Comparison of ENCODE assay signal across 9 mouse cellular contexts in the genomic region with DNA sequence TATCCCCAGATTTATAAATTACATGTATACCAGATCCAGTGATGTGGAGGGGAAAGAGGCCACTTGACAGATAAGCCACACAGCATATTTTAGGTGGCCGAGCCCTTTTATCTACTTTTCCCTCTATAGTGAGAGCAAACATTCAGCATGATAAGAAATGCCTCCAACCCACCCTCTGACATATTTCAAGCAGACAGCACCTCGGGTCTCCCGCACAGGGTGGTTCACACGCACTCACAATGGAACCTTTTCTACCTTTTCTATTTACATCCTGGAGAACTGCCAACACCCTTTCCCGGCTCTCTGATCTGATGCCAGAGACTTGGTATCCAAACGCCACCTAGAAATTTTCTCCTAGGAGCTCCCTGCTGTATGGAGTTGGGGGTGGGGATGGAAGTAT. TPM values are rescaled to one million over a fixed set of nuclear protein-coding genes. Genes with fewer than 3 reads are reported as not detected.
DNase-seq lines count a peak whose midpoint lies in the region; ATAC-seq and TF ChIP-seq lines count a peak whose summit lies in the region.
"Had no signal": no experiment of that assay in that cellular context is flagged by ENCODE, and none has a peak within 500 bp of the region (broad histone marks: within the 10 kb centered on the region; RNA-seq: fewer than 3 reads in every experiment).

No protein-coding gene starts in this region.

- no peak for TF ChIP-seq CTCF in lung, embryonic 14.5 days (IDR thresholded peaks at IDR 0.05; ENCODE audit: low read depth)
- TF ChIP-seq CTCF in stomach, postnatal 0 days (IDR thresholded peaks at IDR 0.05; ENCODE audit: low read depth): no peak

- no peak overlapping the region for H3K9ac ChIP-seq in lung, embryonic 14.5 days
- H3K9ac ChIP-seq in liver, embryonic 12.5 days: no peak overlapping the region
- no peak overlapping the region for H3K9ac ChIP-seq in stomach, postnatal 0 days (ENCODE audit: low read length)
- no peak overlapping the region for H3K9ac ChIP-seq in hindbrain, embryonic 11.5 days (ENCODE audit: low read depth, low read length)
- H3K9ac ChIP-seq: neural tube, embryonic 13.5 days had no signal

- no peak for TF ChIP-seq EP300 in stomach, postnatal 0 days (optimal IDR thresholded peaks at IDR 0.05)

- H3K4me2 ChIP-seq in lung, embryonic 14.5 days: peak overlapping the region; percentile 46
- H3K4me2 ChIP-seq in liver, embryonic 12.5 days: peak overlapping the region; percentile 33
- H3K4me2 ChIP-seq in stomach, postnatal 0 days (replicated peaks; ENCODE audit: low read depth): 0 out of 2 replicates have a peak overlapping the region, but pooled peaks have one; percentile 20
- no peak overlapping the region for H3K4me2 ChIP-seq in hindbrain, embryonic 11.5 days (replicated peaks; ENCODE audit: low read depth, low read length)
- H3K4me2 ChIP-seq: neural tube, embryonic 13.5 days had no signal

- no peak for DNase-seq in heart, embryonic 10.5 days (ENCODE audit: low spot score)
- no peak for DNase-seq in heart, postnatal 14 days
- DNase-seq in lung, embryonic 14.5 days: peak; percentile 88
- DNase-seq in lung, postnatal 14 days: no peak
- peak; percentile 74 for DNase-seq in stomach, postnatal 0 days (ENCODE audit: low spot score)
- no peak for DNase-seq in hindbrain, embryonic 11.5 days (ENCODE audit: low spot score)
- DNase-seq: thymus, postnatal 36 days had no signal

- intact Hi-C loops in heart, postnatal 14 days (cut with DNase I): no loop called here

- ATAC-seq in lung, embryonic 14.5 days (ENCODE audit: insufficient read depth): peak; percentile 79
- peak; percentile 24; the same call in 1 of the 2 replicates for ATAC-seq in liver, embryonic 12.5 days
- ATAC-seq in stomach, postnatal 0 days (ENCODE audit: low FRiP score, low TSS enrichment): peak; percentile 62; the same call in 1 of the 2 replicates
- no peak for ATAC-seq in hindbrain, embryonic 11.5 days (ENCODE audit: low FRiP score)

- H3K9me3 ChIP-seq in heart, embryonic 10.5 days: no peaks in the 10 kb centered on the region
- H3K9me3 ChIP-seq in lung, embryonic 14.5 days (ENCODE audit: low read depth, low read length): no peaks in the 10 kb centered on the region
- no peaks in the 10 kb centered on the region for H3K9me3 ChIP-seq in liver, embryonic 12.5 days (replicated peaks)
- no peaks in the 10 kb centered on the region for H3K9me3 ChIP-seq in stomach, postnatal 0 days (ENCODE audit: control insufficient read depth, low read length)
- no peaks in the 10 kb centered on the region for H3K9me3 ChIP-seq in hindbrain, embryonic 11.5 days (ENCODE audit: control insufficient read depth, low read length)
- H3K9me3 ChIP-seq: neural tube, embryonic 13.5 days had no signal

- no peaks in the 10 kb centered on the region for H3K27me3 ChIP-seq in heart, embryonic 10.5 days (ENCODE audit: insufficient read depth, poor library complexity, severe bottlenecking)
- no peaks in the 10 kb centered on the region for H3K27me3 ChIP-seq in lung, embryonic 14.5 days (ENCODE audit: insufficient read depth, low read length)
- H3K27me3 ChIP-seq in liver, embryonic 12.5 days (replicated peaks): no peaks in the 10 kb centered on the region
- H3K27me3 ChIP-seq in stomach, postnatal 0 days (ENCODE audit: control insufficient read depth, insufficient read depth, low read length): no peaks in the 10 kb centered on the region
- H3K27me3 ChIP-seq in hindbrain, embryonic 11.5 days (ENCODE audit: control insufficient read depth, insufficient read depth, low read length): no peaks in the 10 kb centered on the region
- H3K27me3 ChIP-seq: neural tube, embryonic 13.5 days had no signal

- WGBS in heart, embryonic 10.5 days: 15% methylated on average over 6 of the region's 6 CpGs
- WGBS in lung, embryonic 14.5 days: 11% methylated on average over 6 of the region's 6 CpGs
- 22% methylated on average over 6 of the region's 6 CpGs for WGBS in liver, embryonic 12.5 days (ENCODE audit: insufficient replicate concordance)
- 19% methylated on average over 6 of the region's 6 CpGs for WGBS in stomach, postnatal 0 days
- 80% methylated on average over 6 of the region's 6 CpGs for WGBS in hindbrain, embryonic 11.5 days

- H3K4me3 ChIP-seq in heart, embryonic 10.5 days: 0 out of 2 replicates have a peak overlapping the region, but pooled peaks have one; percentile 13
- H3K4me3 ChIP-seq in lung, embryonic 14.5 days (ENCODE audit: low read depth, low read length): 0 out of 2 replicates have a peak overlapping the region, but pooled peaks have one; percentile 1
- no peak overlapping the region for H3K4me3 ChIP-seq in liver, embryonic 12.5 days
- H3K4me3 ChIP-seq in stomach, postnatal 0 days (ENCODE audit: low read depth, low read length): no peak overlapping the region
- no peak overlapping the region for H3K4me3 ChIP-seq in hindbrain, embryonic 11.5 days (ENCODE audit: low read depth, low read length)
- H3K4me3 ChIP-seq: neural tube, embryonic 13.5 days had no signal

- H3K4me1 ChIP-seq in heart, embryonic 10.5 days: peaks cover 78% of the 10 kb centered on the region
- H3K4me1 ChIP-seq in lung, embryonic 14.5 days (ENCODE audit: insufficient read depth): peaks cover 17% of the 10 kb centered on the region; the same call in 1 of the 2 replicates
- H3K4me1 ChIP-seq in liver, embryonic 12.5 days: peaks cover 54% of the 10 kb centered on the region
- peaks cover 3% of the 10 kb centered on the region; the same call in 1 of the 2 replicates for H3K4me1 ChIP-seq in stomach, postnatal 0 days (replicated peaks; ENCODE audit: control insufficient read depth, insufficient read depth)
- H3K4me1 ChIP-seq in hindbrain, embryonic 11.5 days (replicated peaks; ENCODE audit: control insufficient read depth, insufficient read depth, low read length): no peaks in the 10 kb centered on the region

- peaks cover 5% of the 10 kb centered on the region; the same call in 1 of the 2 replicates for H3K36me3 ChIP-seq in heart, embryonic 10.5 days
- H3K36me3 ChIP-seq in lung, embryonic 14.5 days (ENCODE audit: insufficient read depth): no peaks in the 10 kb centered on the region
- H3K36me3 ChIP-seq in liver, embryonic 12.5 days: no peaks in the 10 kb centered on the region
- H3K36me3 ChIP-seq in stomach, postnatal 0 days (ENCODE audit: control insufficient read depth, insufficient read depth, low read length): no peaks in the 10 kb centered on the region
- H3K36me3 ChIP-seq in hindbrain, embryonic 11.5 days (ENCODE audit: control insufficient read depth, insufficient read depth, low read length): no peaks in the 10 kb centered on the region
- H3K36me3 ChIP-seq: neural tube, embryonic 13.5 days had no signal

- peak overlapping the region; percentile 3 for H3K27ac ChIP-seq in heart, embryonic 10.5 days
- H3K27ac ChIP-seq in lung, embryonic 14.5 days (ENCODE audit: low read depth): peak overlapping the region; percentile 30
- no peak overlapping the region for H3K27ac ChIP-seq in liver, embryonic 12.5 days
- H3K27ac ChIP-seq in stomach, postnatal 0 days (replicated peaks): peak overlapping the region; percentile 24; the same call in 1 of the 2 replicates
- no peak overlapping the region for H3K27ac ChIP-seq in hindbrain, embryonic 11.5 days (ENCODE audit: low read depth, low read length)

RNA-seq across cellular contexts. Expression of a gene that starts 58.0 kb away (rescaled TPM):
- 62.6 and 85.3 TPM in 2 replicates for polyA plus RNA-seq in heart, embryonic 10.5 days (2016; fragmentation: Nextera tagmentation; extraction: Ambion mirVana)
- 100 to 1,000 TPM; 303 to 323 TPM for total RNA-seq in heart, postnatal 14 days (2021)
- 183 and 193 TPM in 2 replicates for polyA plus RNA-seq in lung, embryonic 14.5 days (2014; fragmentation: Nextera tagmentation; extraction: Ambion mirVana)
- polyA plus RNA-seq in liver, embryonic 12.5 days (2016; fragmentation: Nextera tagmentation; extraction: Ambion mirVana): 14.8 and 15.7 TPM in 2 replicates
- polyA plus RNA-seq in stomach, postnatal 0 days (2015; fragmentation: Nextera tagmentation; extraction: Ambion mirVana): 41.6 and 41.8 TPM in 2 replicates
- polyA plus RNA-seq in hindbrain, embryonic 11.5 days (2014; fragmentation: Nextera tagmentation; extraction: Ambion mirVana): 25.3 and 28.4 TPM in 2 replicates

Comparison
In these comparisons a context has a peak if more than half of its experiments do, and no peak if none do; other contexts are left out.
1. DNase-seq: peak in lung, embryonic 14.5 days (single experiment) and stomach, postnatal 0 days (single experiment); none in heart, embryonic 10.5 days (single experiment), heart, postnatal 14 days (0 of 2), lung, postnatal 14 days (single experiment) and hindbrain, embryonic 11.5 days (single experiment).
2. H3K27ac ChIP-seq: peak in heart, embryonic 10.5 days (single experiment), lung, embryonic 14.5 days (single experiment) and stomach, postnatal 0 days (single experiment); none in liver, embryonic 12.5 days (single experiment) and hindbrain, embryonic 11.5 days (single experiment).
3. H3K4me3 ChIP-seq: peak in heart, embryonic 10.5 days (single experiment) and lung, embryonic 14.5 days (single experiment); none in liver, embryonic 12.5 days (single experiment), stomach, postnatal 0 days (single experiment) and hindbrain, embryonic 11.5 days (single experiment).